Mouse (Mus musculus) adrenal gland (tissue): ENCODE measurements around the gene Cfap99.

ENCODE experiments used
- intact Hi-C: fragments of 180-260 bp; cut with DNase I; formaldehyde crosslinking; loops from one replicate; pipeline ENCODE4 v1.15.1; 2025

The Cfap99 gene

DNA sequence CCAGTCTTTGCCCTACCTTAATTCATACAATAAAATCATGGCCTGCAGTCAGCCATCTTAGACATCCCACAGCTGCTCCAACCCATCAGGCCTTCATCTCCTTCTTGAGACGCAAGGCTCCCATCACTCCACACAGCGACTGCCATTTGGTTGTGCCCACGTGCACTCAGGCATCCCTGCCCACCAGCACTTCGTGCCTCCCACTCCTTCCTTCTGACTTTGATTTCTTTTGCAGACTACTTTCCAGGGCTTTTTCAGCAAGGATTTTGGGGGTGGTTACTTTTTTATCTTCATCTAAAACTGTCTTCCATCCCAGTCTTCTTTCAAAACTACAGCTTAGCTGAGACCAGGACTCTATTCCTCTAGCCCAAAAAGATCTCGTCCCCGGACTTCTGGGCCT is 11.7 kb upstream of the Cfap99 start:
- intact Hi-C loops, result no loop called here

DNA sequence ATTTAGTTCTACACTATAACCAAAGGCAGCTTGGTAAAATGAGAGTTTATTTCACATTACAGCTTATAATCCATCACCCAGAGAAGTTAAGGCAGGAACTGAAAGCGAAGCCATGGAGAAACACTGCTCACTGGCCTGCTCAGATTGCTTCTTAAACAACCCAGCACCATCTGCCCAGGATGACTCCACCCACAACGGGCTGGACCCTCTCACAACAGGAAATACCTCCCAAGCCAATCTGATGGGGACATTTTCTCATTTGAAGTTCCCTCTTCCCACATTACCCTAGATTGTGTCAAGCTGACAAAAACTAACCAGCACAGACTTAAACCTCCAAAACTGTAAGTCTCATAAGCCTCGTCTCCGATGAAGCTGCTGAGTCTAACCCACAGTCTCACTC is 10.3 kb upstream of the Cfap99 start:
- intact Hi-C loops, result no loop called here

DNA sequence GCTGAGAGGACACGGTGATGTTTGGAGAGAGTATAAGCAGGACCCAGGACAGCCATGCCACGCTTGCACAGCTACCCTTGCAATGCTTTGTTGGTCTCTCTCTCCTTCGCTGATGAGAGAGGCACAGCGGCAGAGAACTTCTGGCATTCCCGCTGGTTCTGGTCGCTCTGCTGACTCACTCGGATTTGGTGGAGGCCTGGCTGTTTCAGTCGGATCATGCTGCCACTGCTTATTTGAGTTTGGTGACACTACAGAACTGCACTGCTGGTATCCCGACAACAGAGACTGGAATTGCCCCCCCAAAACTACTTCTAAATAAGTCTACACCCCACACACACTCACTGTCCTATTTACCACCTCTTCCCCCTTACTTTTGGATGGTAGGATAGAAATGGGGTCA is 9.2 kb upstream of the Cfap99 start:
- intact Hi-C loops, result no loop called here

DNA sequence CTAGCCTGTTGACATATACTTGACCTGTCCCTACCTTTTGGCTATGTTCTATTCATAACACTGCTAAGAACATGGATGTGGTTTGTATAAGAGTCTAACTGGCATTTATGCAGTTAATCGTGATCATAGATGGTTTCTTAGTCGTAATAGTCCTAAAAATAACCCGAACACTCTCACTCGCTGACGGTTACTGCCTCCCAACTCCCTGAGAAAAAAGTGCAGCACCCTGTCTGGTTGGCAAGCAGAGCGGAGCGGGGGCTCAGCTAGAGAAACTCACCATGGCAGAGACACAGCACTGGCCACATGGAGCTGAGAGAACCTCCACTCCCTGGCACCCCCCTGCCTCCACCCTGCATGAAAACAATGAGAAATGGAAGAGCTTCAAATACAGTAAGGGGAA is 7.4 kb upstream of the Cfap99 start:
- intact Hi-C loops, result no loop called here

DNA sequence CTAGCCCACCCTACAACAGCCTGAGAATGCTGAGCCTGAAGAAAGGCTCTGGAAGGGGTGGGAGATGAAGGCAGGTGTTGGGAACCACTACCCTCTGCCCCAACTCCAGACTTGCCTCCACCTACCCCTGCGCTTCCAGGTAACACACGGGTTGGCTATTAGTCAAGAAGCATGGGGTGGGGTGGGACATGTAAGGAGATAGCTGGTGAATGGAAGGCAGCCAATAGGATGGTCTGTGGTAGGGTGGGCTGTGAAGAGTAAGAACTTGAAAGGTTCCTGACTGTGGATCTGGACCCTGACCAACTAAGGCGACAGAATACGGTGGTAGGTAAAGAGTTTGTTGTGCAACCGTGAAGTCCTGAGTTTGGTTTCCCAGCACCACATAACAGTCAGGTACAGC is 5.0 kb upstream of the Cfap99 start:
- intact Hi-C loops, result no loop called here

DNA sequence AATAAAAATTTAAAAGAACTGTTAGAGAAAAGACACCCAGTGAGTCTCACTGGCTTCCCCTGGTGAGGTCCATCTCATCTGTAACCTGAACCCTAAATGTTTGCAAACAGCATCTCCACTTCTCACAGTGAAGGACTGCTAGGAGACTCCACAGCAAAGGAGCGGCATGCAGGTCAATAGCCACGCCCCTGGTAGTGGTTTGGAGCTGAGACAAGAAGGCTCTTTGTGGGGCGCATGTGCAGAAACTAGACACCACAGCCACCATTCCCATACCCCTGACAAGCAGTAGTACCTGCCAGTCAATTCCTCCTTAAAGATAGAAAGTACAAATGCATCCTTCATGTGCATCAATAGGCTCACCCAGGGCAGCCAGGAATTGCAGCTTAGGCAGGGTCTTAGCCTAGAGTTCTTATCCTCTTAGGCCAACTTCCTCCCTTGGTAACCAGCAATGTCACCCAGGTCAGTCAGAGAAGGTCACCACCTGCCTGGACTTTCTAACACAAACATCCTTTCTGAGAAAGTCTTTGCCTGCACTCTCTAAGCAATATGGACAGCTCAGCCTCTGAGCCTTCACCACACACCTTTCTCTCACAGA is 4.1 kb upstream of the Cfap99 start:
- intact Hi-C loops, result no loop called here

DNA sequence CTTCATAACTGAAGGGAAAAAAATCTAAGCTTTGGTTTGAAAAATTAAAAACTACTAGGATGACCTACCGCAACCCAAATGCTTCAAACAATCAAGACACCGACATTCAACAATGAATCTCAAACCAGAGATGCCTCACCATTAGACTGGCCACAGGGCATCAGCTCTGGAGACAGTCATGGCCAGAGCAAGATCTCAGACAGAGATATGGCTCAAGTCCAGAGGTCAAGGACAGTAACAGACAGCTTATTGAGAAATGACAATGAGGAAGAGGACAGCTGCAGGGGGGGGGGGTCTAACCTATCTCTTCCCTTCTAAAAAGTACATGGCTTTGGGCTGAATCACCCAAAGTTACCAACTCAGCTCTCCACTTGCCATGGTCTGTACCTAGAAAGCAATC is 3.1 kb upstream of the Cfap99 start:
- intact Hi-C loops, result no loop called here

DNA sequence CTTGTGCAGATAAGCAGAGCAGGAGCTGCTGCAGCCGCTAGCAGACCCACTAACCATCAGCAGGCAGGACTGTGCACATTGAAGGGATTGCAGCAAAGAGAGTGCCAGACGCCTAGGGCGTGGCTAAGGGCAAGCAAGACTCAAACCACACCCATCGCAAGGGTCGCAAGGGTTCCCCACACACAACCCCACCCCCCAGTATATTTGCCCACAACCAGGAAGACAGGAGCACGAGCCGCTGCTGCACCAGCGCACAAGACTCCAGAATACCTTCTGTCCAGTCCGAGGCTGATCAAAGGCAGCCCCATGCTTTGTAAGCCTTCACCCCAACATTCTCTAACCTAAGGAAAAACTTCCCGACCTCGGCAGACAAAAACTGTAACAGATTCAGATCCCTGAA is 1.9 kb upstream of the Cfap99 start:
- intact Hi-C loops, result no loop called here

DNA sequence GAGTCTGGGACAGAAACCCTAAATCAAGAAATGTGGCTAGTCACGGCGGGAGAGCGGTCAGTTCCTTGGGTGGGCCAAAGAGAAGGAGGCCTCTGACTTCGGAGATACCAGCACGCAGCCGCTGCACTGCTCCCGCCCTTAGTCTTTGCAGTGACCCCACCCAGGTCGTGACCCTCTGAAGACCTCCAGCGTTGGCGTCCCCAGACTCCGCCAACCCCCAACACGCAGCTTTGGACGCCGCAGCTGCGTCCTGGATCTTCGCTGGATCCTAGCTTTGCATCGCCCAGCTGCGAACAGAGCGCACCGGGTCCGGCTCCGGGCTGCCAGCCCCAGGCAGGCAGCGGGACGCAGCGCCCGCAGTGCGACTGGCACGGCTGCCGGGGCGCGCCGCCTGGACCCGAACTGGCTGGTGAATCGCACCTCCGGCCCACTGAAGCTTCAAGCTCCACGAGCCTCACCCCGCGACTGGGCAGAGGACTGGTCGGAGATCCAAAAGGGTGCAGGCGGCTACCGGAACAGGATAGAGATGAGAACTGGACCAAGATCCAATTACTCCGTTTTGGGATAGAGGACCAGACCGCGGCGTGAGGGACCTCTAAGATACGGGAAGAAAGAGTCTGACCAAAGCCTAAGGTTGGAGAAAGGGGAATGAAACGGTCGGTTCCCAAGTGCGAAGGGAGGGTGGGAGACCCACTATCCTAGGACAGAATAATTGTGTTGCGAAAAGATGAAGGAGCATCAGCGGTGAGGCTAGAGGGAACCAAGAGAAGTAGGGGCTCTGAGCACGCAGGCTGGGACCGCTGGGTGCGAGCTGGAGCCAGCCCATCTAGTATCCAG is 1.2 kb upstream of the Cfap99 start:
- intact Hi-C loops, result no loop called here

DNA sequence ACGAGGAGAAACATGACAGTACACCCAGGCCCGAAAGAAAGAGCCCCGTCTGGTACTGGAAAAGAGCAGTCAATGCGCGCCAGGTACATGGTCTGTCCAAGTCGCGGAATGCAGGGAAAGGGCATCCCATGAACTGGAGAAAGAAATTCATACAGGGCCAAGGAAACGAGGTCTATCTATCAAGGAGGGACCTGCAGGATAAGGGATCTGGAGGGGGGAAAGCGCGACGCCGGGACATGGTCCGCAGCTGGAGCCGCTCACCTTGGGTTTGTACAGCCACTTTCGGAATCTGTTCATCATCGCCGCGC is 608 bp upstream of the Cfap99 start:
- intact Hi-C loops, result no loop called here

DNA sequence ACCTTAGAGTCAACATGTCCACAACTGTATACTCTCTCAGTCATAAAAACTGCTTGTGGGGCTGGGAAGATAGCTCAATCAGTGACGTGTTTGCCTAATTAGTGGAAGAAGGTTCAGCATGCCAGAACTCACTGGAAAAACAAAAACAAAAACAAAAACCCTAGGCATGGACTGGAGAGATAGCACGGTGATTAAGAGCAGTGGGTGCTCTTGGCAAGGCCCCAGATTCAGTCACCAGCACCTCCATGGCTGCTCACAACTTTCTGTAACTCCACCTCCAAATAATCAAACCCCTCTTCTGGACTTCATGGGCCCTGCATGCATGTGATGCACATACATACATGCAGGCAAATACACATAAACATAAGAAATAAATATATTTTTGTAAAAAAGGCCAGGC is 886 bp downstream of the Cfap99 start:
- intact Hi-C loops, result no loop called here

DNA sequence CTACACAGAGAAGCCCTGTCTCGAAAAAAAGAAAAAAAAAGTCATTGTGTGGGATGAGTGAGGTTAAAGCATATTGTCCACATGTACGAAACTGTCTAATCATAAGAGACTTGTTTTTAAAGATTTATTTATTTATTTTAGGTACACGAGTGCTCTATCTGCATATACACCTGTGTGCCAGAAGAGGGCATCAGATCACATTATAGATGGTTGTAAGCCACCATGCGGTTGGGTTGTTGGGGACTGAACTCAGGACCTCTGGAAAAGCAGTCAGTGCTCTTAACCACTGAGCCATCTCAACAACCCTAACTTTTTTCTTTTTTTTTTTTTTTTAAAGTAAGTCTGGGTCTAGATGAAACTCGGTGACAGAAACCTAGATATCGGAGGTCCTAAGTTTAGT is 5.0 kb downstream of the Cfap99 start:
- intact Hi-C loops, result no loop called here

DNA sequence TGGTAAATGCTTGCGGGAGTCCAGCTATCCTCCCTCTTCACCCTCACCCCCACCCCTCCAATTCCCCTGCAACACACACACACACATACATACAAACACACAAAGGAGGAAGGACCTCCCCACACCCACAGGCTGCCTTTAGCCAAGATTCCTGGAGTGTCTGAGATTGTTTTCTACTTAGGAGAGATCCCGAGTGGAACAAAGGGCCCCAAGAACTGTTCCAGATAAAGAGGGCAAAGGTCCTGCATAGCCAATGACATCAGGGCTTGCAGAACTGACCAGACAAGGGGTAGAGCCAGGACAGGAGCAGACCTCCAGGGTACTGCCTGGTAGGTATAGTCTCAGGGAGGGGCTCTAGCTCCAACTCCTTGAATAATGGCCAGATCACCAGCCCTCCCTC is 6.3 kb downstream of the Cfap99 start:
- intact Hi-C loops, result no loop called here

DNA sequence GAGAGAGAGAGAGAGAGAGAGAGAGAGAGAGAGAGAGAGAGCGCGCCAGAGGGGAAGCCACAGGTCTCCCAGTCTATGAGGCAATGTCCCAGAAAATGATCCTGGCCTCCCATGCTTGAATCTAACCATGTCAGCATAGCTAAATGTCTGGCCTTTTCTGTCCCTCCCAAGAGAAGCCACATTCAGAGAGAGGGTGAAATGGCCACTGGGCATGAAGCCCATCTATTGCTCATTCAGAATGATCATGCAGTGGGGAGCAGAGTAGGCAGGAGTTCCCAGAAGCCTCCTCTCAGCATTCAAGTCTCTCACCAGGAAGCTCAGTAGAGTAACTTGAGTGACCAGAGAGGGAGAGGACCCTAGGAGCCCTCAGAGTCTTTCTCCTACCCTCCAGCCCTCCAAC is 6.7 kb downstream of the Cfap99 start:
- intact Hi-C loops, result no loop called here

DNA sequence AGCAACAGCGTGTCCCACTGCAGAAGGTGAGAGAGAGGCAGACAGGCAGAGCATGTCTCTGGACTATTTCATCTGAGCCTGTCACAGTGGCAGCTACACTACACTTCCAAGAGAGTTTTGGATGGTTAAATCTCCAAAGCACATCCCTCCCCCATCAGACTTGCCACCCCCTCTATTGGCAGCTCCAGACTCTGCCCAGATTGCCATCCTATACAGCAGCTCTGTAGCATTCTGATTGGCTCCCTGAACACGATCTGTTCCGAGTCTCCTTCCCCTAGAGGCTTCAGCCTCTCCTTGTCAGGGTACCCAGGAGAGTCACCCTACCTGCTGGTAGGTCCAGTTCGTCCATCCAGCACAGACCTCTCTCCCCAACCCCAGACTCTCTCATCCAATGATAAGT is 9.7 kb downstream of the Cfap99 start:
- intact Hi-C loops, result no loop called here

DNA sequence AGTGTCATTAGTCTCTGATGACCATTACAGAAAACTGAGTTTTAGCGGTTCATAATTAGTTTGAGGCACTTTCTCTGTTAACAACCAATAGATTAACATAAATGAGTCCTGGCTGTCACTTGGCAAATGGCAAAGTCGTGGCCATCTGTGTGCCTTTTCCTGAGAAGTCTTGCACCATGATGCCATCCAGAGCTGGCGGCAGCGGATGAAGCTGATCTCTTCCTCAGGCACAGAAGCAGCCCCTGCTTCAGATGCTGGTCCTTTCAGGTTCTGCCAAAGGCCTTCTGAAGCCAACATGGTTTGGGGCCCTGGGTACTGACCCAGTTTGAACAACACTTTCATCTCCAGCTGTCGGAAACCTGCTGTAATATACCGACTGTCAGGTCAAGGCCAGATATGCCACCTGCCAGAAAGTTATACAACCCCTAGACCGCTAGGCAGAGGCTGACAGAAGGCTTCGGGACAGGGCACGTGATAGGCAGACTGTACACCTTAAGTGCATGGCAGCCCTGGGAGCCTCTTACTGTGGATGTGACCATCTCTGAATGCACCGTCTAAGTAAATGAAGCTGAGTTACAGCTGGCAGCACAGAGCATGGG is 10.6 kb downstream of the Cfap99 start:
- intact Hi-C loops, result no loop called here

DNA sequence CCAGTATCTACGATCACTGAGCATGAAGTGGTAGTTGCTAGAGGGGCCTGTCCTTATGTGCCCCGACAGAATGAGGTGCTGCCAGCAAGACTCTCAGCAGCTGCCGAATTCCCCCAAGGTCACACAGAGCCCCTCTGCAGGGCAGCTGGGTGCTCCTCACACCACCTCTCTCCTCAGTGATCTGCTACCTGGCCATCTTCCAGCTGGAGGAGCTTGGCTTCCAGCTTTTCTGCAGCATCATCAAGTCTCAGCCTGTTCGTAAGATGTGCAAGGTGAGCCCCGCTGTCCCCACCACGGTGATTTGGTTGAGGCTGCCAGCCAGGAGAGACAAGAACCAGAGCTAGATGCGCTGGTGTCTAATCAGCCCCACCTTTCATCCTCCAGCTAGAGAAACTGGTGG is 14.0 kb downstream of the Cfap99 start:
- intact Hi-C loops, result no loop called here

DNA sequence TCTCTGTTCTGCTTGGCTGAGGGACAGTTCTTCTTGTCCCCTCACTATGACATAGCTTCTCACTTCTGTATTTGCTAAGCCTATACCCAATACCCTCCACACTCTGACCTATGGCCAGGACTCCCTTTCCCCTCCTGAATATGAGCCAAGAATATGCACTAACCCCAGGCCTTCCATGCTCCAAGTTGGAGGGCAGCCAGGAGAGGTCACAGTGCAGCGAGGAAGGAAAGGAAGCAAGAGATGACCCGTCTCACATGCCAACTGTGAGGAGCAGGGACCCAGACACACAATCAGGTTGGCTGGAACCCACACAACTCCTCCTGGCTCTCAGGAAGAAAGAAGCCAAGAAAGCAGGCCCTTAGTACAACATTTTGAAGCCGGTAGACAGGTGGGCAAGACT is 20.6 kb downstream of the Cfap99 start:
- intact Hi-C loops, result no loop called here

DNA sequence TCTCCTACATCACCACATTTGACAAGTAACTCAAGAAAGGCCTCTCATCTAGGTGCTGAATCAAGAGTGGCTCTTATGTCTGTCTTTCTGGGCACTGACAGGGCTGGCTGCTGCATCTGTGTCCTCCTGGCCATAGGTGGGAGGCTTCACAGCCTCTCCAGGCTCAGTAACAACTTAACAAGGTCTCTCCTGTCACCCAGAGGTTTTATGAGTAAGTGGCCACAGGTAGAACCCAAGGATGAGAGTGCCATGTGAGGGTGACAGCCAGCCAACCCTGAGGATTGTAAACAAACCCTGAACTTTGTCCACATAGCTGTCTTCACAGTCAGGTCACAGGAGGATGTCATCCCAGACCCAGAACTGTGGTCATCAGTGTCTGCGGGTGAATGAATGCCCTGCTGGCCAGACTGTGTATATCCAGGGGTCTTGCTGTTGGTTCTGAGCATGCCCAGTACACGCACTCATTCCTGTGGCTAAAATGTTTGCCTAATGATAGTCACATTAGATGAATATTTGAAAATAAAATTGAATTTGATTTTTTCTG is 31.2 kb downstream of the Cfap99 start:
- intact Hi-C loops, result no loop called here

DNA sequence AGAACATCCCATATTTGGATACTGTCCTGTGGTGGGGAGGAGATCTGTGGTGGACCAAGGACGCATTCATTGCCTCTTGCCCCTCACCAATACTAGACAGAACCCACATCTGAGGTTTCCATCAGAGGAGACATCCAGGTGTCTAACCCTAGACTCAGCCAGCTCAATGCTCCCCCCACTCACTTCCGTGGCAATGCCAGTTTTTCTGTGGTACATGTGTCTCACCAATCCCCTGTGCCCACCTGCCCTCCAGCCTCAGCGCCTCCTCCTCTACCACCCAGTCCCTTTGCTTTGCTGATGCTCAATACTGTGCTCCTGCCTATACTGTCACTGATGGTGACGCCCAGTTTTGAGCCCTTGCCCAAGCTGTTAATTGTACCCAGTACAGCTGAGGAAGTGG is 32.8 kb downstream of the Cfap99 start:
- intact Hi-C loops, result no loop called here

DNA sequence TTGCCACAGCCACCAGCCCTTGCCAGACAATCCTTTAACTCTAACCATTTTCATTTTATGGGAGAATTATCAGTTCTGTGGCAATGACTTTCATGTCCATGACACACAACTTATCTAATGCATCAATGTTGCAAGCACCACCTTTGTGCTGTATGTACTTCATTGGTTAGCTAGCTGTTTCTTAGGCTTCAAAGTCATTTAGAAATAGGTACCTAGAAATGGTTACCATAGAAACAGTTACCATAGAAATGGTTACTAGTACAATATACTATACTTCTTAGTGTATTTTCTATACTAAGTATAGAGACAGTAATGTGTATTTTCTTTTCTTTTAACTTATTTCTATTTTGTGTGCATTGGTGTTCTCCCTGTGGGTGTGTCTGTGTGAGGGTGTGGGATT is 36.9 kb downstream of the Cfap99 start:
- intact Hi-C loops, result no loop called here

DNA sequence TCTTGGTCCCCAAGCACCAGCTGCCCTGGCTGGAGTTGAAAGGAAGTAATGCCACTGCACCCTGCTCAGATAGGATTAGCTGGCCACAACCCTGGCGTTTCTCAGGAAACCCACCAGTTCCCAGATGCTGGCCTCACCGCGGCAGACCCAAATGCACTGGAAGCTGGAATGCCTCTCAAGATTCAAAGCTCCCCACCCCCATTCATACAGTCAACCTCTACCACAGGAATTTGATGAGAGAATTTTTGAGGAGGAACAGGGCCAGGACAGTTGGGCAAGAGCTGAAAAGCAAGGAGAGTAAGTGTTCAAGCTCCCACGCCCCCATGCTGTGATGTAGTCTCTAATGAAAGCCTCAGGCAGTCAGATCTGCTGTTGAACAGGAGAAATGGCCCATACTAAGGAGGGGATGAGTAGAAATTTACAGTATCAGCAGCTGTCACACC is 37.9 kb downstream of the Cfap99 start:
- intact Hi-C loops, result no loop called here
